Mouse (Mus musculus): ENCODE measurements around the gene Fam178b. TPM values are rescaled to one million over a fixed set of nuclear protein-coding genes. Genes with fewer than 3 reads are reported as not detected.
A peak's percentile ranks its signal among the peaks of the same experiment; 100 is the strongest.

Gene Fam178b
- polyA plus RNA-seq, 1 experiment from 2014 or later: not detected

DNA sequence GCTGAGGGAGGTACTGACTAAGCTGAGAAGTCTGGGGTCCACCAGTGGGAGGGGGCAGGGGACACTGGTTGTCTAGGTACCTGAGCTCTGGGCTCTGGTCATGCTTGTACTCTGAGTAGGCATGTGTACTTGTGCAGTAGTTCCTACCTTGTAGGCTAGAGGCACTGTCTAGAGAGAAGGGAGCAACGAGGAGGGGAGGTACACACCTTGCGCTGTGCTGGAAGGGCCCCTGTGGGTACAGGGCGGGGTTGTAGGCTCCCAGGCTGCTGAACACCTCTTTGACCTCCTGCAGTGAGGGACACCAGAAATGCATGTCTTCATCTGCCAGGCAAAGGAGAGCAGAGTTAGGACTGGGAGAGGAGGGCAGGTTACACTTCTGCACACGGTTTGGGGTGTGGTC, 74.8 kb downstream of the Fam178b start:
- 75% methylated on average over 4 of the region's 4 CpGs for WGBS
- H3K9ac ChIP-seq (ENCODE audit: low read length): no peak overlapping the region
- no peak overlapping the region for H3K4me2 ChIP-seq (ENCODE audit: low read depth)
- ATAC-seq (ENCODE audit: insufficient read depth, low FRiP score, low TSS enrichment) (no peak), DNase-seq (ENCODE audit: low spot score) (no peak)
- no peaks in the 10 kb centered on the region for H3K4me1 ChIP-seq (ENCODE audit: control insufficient read depth, insufficient read depth, low read length)
- no peaks in the 10 kb centered on the region for H3K9me3 ChIP-seq (ENCODE audit: control insufficient read depth, low read length)
- H3K27me3 ChIP-seq (ENCODE audit: control insufficient read depth, insufficient read depth, low read length): no peaks in the 10 kb centered on the region
- H3K4me3 ChIP-seq (ENCODE audit: low read depth, low read length): no peak overlapping the region
- no peak overlapping the region for H3K27ac ChIP-seq (ENCODE audit: low read depth, low read length)
- H3K36me3 ChIP-seq (ENCODE audit: control insufficient read depth, insufficient read depth, low read length): no peaks in the 10 kb centered on the region

DNA sequence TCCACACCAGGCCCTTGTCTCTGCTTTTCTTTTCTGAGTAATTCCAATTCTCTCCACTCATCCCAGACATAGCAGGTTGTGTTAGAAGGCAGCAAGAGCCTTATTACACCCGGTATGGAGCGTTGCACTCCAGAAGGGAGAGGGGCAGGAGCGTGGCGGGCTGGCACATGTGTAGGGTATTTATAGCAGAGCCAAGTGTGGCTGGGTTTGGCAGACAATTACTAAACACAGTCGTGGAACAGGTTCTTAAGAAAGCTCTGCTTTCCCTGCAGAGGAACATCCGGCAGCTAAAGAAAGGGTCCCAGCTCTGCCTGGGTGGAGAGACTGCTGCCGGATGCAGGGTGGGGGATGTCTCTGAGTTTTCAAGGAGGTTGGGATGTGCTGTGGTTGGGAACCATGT, 76.0 kb downstream of the Fam178b start:
- WGBS: 77% methylated on average over 7 of the region's 7 CpGs
- Histone ChIP-seq H3K4me1 (ENCODE audit: control insufficient read depth, insufficient read depth, low read length) (no peaks in the 10 kb centered on the region), H3K36me3 (ENCODE audit: control insufficient read depth, insufficient read depth, low read length) (no peaks in the 10 kb centered on the region), H3K4me2 (ENCODE audit: low read depth) (no peak overlapping the region), H3K27ac (ENCODE audit: low read depth, low read length) (no peak overlapping the region), H3K9me3 (ENCODE audit: control insufficient read depth, low read length) (no peaks in the 10 kb centered on the region), H3K9ac (ENCODE audit: low read length) (no peak overlapping the region), H3K27me3 (ENCODE audit: control insufficient read depth, insufficient read depth, low read length) (no peaks in the 10 kb centered on the region), H3K4me3 (ENCODE audit: low read depth, low read length) (no peak overlapping the region)
- ATAC-seq (ENCODE audit: insufficient read depth, low FRiP score, low TSS enrichment) (no peak), DNase-seq (ENCODE audit: low spot score) (no peak)

DNA sequence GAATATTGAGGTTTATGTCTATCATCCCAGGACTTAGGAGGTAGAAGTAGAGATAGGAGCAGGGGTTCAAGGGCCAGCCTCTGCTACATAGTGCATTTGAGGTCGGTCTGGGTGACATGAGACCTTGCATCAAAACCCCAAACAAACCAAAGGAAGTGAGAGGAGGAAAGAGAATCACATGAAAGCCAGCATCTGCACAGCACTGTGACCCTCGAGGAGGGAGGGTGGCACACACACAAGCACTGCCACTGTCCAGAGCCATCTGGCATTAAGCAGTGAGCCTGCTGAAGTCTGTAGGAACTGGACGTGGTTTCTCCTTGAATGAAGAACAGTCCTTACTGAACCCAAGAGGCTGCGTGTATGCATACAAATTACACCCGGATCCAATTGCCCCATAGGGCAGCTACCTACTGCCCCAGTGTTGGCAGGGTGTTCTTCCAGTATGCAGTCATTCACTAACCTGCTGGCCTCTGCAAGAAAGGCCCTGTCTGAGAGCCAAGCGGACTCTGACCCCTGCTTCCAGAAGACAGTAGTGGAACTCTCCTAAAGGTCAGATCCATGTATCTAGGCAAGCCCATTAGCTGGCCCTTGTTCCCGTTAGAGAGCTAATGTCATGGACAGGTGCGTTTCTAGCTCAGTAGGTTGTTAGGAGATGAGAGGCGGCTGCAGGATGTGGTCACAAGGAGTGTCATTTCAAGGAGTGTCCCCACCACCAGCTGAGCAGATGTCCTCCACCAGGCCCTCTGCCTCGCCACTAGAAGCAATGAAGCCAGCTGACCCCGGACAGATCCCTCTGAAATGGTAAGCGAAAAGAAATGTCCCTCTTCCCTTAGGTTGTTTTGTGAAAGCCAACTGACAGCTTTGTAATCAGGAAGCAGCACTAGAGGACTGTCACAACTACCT, 78.5 kb downstream of the Fam178b start:
- H3K9me3 ChIP-seq (ENCODE audit: control insufficient read depth, low read length): no peaks in the 10 kb centered on the region
- H3K9ac ChIP-seq (ENCODE audit: low read length): no peak overlapping the region
- 80% methylated on average over 12 of the region's 12 CpGs for WGBS
- no peaks in the 10 kb centered on the region for H3K36me3 ChIP-seq (ENCODE audit: control insufficient read depth, insufficient read depth, low read length)
- H3K27ac ChIP-seq (ENCODE audit: low read depth, low read length): no peak overlapping the region
- H3K4me2 ChIP-seq (ENCODE audit: low read depth): no peak overlapping the region
- ATAC-seq (ENCODE audit: insufficient read depth, low FRiP score, low TSS enrichment) (no peak), DNase-seq (ENCODE audit: low spot score) (no peak)
- H3K27me3 ChIP-seq (ENCODE audit: control insufficient read depth, insufficient read depth, low read length): no peaks in the 10 kb centered on the region
- H3K4me1 ChIP-seq (ENCODE audit: control insufficient read depth, insufficient read depth, low read length): no peaks in the 10 kb centered on the region
- no peak overlapping the region for H3K4me3 ChIP-seq (ENCODE audit: low read depth, low read length)

DNA sequence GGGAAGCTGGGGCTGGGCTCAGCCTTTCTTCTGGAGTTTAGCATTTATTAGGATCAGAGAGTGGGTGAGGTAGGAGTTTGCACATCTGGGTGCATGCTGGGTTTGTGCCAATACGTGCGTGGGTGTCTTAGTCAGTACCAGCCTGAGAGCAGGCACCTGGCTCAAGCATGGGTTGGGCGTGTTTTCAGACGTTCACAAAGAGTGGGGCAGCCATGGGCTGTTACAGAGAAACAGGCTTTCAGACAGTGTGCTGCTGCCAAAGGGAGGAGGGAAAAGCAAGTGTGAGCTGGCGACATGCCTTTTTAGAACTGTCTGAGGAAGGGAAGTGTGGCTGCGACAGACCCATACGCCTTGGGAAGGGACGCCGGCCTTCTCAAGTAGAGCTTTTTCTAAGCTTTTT, 79.6 kb downstream of the Fam178b start:
- Histone ChIP-seq H3K27ac (ENCODE audit: low read depth, low read length) (no peak overlapping the region), H3K36me3 (ENCODE audit: control insufficient read depth, insufficient read depth, low read length) (no peaks in the 10 kb centered on the region), H3K4me3 (ENCODE audit: low read depth, low read length) (no peak overlapping the region), H3K4me2 (ENCODE audit: low read depth) (no peak overlapping the region), H3K27me3 (ENCODE audit: control insufficient read depth, insufficient read depth, low read length) (no peaks in the 10 kb centered on the region), H3K9me3 (ENCODE audit: control insufficient read depth, low read length) (no peaks in the 10 kb centered on the region), H3K4me1 (ENCODE audit: control insufficient read depth, insufficient read depth, low read length) (no peaks in the 10 kb centered on the region), H3K9ac (ENCODE audit: low read length) (no peak overlapping the region)
- DNase-seq (ENCODE audit: low spot score) (no peak), ATAC-seq (ENCODE audit: insufficient read depth, low FRiP score, low TSS enrichment) (no peak)
- WGBS: 73% methylated on average over 9 of the region's 9 CpGs

DNA sequence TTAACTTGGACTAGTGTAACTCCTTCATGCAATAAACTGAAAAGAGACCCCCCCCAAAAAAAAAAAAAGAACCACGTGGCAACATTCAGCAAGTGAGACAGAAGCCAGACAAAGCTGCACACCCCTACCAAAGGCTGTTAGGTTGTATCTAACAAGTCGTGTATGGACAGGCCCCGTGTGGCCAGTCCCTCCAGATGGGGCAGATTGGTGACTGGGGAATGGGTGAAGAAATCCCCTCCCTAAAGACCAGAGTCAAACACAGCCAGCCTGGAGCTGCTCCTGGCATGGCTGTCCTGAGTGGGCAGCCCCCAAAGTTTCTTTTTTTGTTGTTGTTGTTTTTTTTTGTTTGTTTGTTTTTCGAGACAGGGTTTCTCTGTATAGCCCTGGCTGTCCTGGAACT, 80.7 kb downstream of the Fam178b start:
- DNase-seq (ENCODE audit: low spot score): no peak
- Histone ChIP-seq H3K36me3 (ENCODE audit: control insufficient read depth, insufficient read depth, low read length) (no peaks in the 10 kb centered on the region), H3K4me2 (ENCODE audit: low read depth) (no peak overlapping the region), H3K4me3 (ENCODE audit: low read depth, low read length) (no peak overlapping the region), H3K9me3 (ENCODE audit: control insufficient read depth, low read length) (no peaks in the 10 kb centered on the region), H3K27ac (ENCODE audit: low read depth, low read length) (no peak overlapping the region), H3K4me1 (ENCODE audit: control insufficient read depth, insufficient read depth, low read length) (no peaks in the 10 kb centered on the region), H3K27me3 (ENCODE audit: control insufficient read depth, insufficient read depth, low read length) (no peaks in the 10 kb centered on the region), H3K9ac (ENCODE audit: low read length) (no peak overlapping the region)
- ATAC-seq (ENCODE audit: insufficient read depth, low FRiP score, low TSS enrichment): no peak
- 70% methylated on average over 4 of the region's 4 CpGs for WGBS

DNA sequence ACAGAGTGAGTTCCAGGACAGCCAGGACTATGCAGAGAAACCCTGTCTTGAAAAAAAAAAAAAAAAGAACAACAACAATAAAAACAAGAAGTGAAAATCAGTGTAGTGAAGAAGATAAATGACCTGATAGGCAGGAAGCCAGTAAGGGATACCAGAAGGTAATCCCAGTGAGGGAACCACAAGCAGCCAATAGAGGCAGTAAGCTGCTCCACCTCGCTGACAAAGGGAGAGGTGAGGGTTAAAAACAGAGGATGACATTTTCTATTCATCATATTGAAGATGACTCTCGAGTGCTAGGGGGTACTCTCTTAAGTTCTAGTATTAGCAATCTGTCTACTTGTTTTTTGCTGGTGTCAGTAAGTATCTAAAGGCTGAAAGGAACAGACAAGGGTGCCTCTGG, 84.6 kb downstream of the Fam178b start:
- 79% methylated on average over 2 of the region's 2 CpGs for WGBS

DNA sequence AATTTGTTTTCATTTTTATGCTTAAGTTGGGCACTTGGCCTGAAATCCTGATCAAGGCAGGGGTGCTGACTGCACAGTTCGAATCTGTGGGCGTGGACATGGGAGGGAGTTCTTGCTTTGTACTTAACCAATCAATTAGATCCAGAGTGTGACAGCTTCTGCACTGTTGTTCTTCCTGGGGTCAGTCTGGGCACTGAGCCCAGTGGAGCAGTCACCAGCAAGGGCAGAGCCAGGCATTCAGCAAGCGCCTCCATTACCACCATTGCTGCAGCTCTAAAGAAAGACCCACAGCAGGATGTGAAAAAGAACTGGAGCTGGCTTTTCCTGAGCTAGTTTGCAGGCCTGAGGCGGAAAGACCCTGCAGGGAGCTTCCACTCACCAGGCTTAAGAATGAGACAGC, 86.9 kb downstream of the Fam178b start:
- no peak overlapping the region for H3K9ac ChIP-seq (ENCODE audit: low read length)
- H3K27me3 ChIP-seq (ENCODE audit: control insufficient read depth, insufficient read depth, low read length): no peaks in the 10 kb centered on the region
- no peaks in the 10 kb centered on the region for H3K36me3 ChIP-seq (ENCODE audit: control insufficient read depth, insufficient read depth, low read length)
- DNase-seq (ENCODE audit: low spot score) (peak; percentile 52), ATAC-seq (ENCODE audit: insufficient read depth, low FRiP score, low TSS enrichment) (peak; percentile 89)
- peaks cover 4% of the 10 kb centered on the region; the same call in 1 of the 2 replicates for H3K4me1 ChIP-seq (ENCODE audit: control insufficient read depth, insufficient read depth, low read length)
- H3K9me3 ChIP-seq (ENCODE audit: control insufficient read depth, low read length): no peaks in the 10 kb centered on the region
- WGBS: 15% methylated on average over 4 of the region's 4 CpGs
- no peak overlapping the region for H3K4me2 ChIP-seq (ENCODE audit: low read depth)
- peak overlapping the region; percentile 51; the same call in 1 of the 2 replicates for H3K27ac ChIP-seq (ENCODE audit: low read depth, low read length)
- H3K4me3 ChIP-seq (ENCODE audit: low read depth, low read length): no peak overlapping the region

More for the DNA sequence above, 84.6 kb downstream of the Fam178b start:
- Histone ChIP-seq H3K4me3 (ENCODE audit: low read depth, low read length) (no peak overlapping the region), H3K27me3 (ENCODE audit: control insufficient read depth, insufficient read depth, low read length) (no peaks in the 10 kb centered on the region), H3K27ac (ENCODE audit: low read depth, low read length) (no peak overlapping the region), H3K9ac (ENCODE audit: low read length) (no peak overlapping the region), H3K9me3 (ENCODE audit: control insufficient read depth, low read length) (no peaks in the 10 kb centered on the region), H3K4me1 (ENCODE audit: control insufficient read depth, insufficient read depth, low read length) (peaks cover 4% of the 10 kb centered on the region; the same call in 1 of the 2 replicates), H3K36me3 (ENCODE audit: control insufficient read depth, insufficient read depth, low read length) (no peaks in the 10 kb centered on the region), H3K4me2 (ENCODE audit: low read depth) (no peak overlapping the region)
- DNase-seq (ENCODE audit: low spot score) (no peak), ATAC-seq (ENCODE audit: insufficient read depth, low FRiP score, low TSS enrichment) (no peak)

DNA sequence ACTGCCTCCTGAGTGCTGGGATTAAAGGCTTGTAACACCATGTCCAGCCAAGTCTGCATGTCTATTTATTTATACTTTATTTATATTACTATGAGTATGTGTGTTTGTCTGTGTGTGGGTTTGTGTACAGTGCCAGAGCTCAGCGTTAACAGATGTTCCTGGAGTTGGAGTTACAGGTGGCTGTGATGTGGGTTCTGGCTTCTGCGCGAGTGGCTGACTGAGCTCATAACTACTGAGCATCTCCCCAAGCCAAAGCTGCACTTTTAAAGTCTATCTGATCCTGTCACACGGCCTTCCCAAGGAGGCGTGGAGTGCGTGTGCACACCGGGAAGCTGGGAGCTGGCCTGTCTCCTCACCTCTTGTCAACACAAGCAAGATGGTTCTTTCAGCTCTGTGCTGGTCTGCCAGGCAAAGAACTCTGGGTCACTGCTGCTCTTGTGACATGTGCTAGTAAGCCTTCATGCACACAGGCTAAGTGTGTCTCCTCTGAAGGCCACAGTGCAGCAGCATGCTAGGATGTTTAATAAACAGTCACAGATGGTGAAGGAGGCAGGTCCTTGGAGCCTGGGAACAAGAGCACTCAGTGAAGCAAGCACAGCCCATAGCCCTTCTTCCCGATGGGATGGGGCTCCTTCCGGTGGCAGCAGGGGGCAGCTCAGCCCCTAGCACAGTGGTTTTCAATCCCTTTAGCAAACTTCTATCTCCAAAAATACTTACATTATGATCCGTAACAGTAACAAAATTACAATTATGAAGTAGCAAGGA, 87.6 kb downstream of the Fam178b start:
- Histone ChIP-seq H3K9me3 (ENCODE audit: control insufficient read depth, low read length) (no peaks in the 10 kb centered on the region), H3K27ac (ENCODE audit: low read depth, low read length) (no peak overlapping the region), H3K4me3 (ENCODE audit: low read depth, low read length) (no peak overlapping the region), H3K27me3 (ENCODE audit: control insufficient read depth, insufficient read depth, low read length) (no peaks in the 10 kb centered on the region), H3K9ac (ENCODE audit: low read length) (no peak overlapping the region), H3K4me2 (ENCODE audit: low read depth) (no peak overlapping the region), H3K4me1 (ENCODE audit: control insufficient read depth, insufficient read depth, low read length) (peaks cover 4% of the 10 kb centered on the region; the same call in 1 of the 2 replicates), H3K36me3 (ENCODE audit: control insufficient read depth, insufficient read depth, low read length) (no peaks in the 10 kb centered on the region)
- ATAC-seq (ENCODE audit: insufficient read depth, low FRiP score, low TSS enrichment): no peak; the same call in 1 of the 2 replicates
- DNase-seq (ENCODE audit: low spot score): no peak
- WGBS: 65% methylated on average over 10 of the region's 10 CpGs

Measured in neural tube, embryonic 11.5 days (tissue).